Mouse (Mus musculus): ENCODE data around the gene App. TPM values are rescaled to one million over a fixed set of nuclear protein-coding genes. Genes with fewer than 3 reads are reported as not detected.

Gene App
- polyA plus RNA-seq, 1 experiment from 2014 or later = 44.5 TPM

- Histone ChIP-seq H3K9me3 (ENCODE audit: control insufficient read depth, low read length) (no peaks in the 10 kb centered on the region), H3K27me3 (replicated peaks; ENCODE audit: control insufficient read depth, insufficient read depth, low read length) (no peaks in the 10 kb centered on the region)
- ATAC-seq (replicated peaks; ENCODE audit: low FRiP score) = no peak
Measured at GRCm38 (mm10) chr16:85160140-85160539, 13.4 kb downstream of the App start.

GRCm38 (mm10) chr16:85157796-85158546, 15.6 kb downstream of the App start:
- no peak for DNase-seq (ENCODE audit: low spot score)
- no peak for ATAC-seq (replicated peaks; ENCODE audit: low FRiP score)
- Histone ChIP-seq H3K4me2 (no peak overlapping the region), H3K36me3 (ENCODE audit: control insufficient read depth, insufficient read depth, low read length) (no peaks in the 10 kb centered on the region), H3K4me1 (replicated peaks; ENCODE audit: control insufficient read depth, insufficient read depth, low read length) (peaks cover 1% of the 10 kb centered on the region; the same call in 1 of the 2 replicates), H3K9ac (ENCODE audit: low read depth, low read length) (no peak overlapping the region), H3K4me3 (ENCODE audit: low read depth, low read length) (no peak overlapping the region), H3K9me3 (ENCODE audit: control insufficient read depth, low read length) (no peaks in the 10 kb centered on the region), H3K27me3 (replicated peaks; ENCODE audit: control insufficient read depth, insufficient read depth, low read length) (no peaks in the 10 kb centered on the region), H3K27ac (ENCODE audit: low read depth, low read length) (no peak overlapping the region)
- WGBS = 71% methylated on average over 11 of the region's 11 CpGs

More at GRCm38 (mm10) chr16:85160140-85160539, 13.4 kb downstream of the App start:
- Histone ChIP-seq H3K4me1 (replicated peaks; ENCODE audit: control insufficient read depth, insufficient read depth, low read length) (no peaks in the 10 kb centered on the region), H3K36me3 (ENCODE audit: control insufficient read depth, insufficient read depth, low read length) (no peaks in the 10 kb centered on the region), H3K4me2 (no peak overlapping the region), H3K9ac (ENCODE audit: low read depth, low read length) (no peak overlapping the region), H3K27ac (ENCODE audit: low read depth, low read length) (no peak overlapping the region), H3K4me3 (ENCODE audit: low read depth, low read length) (no peak overlapping the region)
- WGBS = 64% methylated on average over 2 of the region's 2 CpGs
- no peak for DNase-seq (ENCODE audit: low spot score)

DNA sequence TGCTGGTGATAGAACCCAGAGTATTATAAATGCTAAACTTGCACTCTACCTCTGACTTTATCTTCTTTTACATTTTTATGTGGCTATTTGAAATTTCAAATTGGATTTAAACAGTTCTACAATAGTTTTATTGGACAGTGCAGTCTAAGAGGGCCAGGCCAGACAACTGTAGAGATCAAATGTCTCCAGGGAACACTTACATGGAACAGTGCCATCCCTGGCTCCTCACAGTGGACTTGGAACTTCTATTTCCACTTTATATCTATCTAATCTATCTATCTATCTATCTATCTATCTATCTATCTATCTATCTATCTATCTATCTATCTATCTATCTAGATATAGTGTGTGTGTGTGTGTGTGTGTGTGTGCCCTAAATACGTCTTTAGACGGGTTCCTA, 16.4 kb downstream of the App start:
- DNase-seq (ENCODE audit: low spot score) = no peak
- Histone ChIP-seq H3K36me3 (ENCODE audit: control insufficient read depth, insufficient read depth, low read length) (no peaks in the 10 kb centered on the region), H3K9ac (ENCODE audit: low read depth, low read length) (no peak overlapping the region), H3K4me3 (ENCODE audit: low read depth, low read length) (no peak overlapping the region), H3K9me3 (ENCODE audit: control insufficient read depth, low read length) (no peaks in the 10 kb centered on the region), H3K4me2 (no peak overlapping the region), H3K27me3 (replicated peaks; ENCODE audit: control insufficient read depth, insufficient read depth, low read length) (no peaks in the 10 kb centered on the region), H3K4me1 (replicated peaks; ENCODE audit: control insufficient read depth, insufficient read depth, low read length) (peaks cover 4% of the 10 kb centered on the region; the same call in 1 of the 2 replicates), H3K27ac (ENCODE audit: low read depth, low read length) (no peak overlapping the region)
- WGBS = 100% methylated on average over 2 of the region's 2 CpGs
- no peak for ATAC-seq (replicated peaks; ENCODE audit: low FRiP score)

DNA sequence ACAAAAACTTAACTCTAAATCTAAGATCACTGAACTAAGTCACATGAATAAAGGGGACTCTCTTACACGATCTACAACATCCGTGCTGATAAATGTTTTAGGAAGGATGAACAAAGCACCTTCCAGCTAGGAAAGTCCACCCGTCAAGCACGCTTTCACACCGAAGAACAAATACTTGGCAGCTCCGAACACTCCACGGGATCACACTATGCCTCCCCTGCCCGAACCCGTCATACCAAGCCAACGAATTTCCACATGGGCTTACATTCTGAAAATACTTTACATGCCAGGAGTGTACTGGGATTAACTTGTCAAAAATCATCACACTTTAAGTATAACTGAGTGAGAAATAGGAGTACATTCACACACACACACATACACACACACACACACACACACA, 17.7 kb downstream of the App start:
- ATAC-seq (replicated peaks; ENCODE audit: low FRiP score) (no peak), DNase-seq (ENCODE audit: low spot score) (no peak)
- Histone ChIP-seq H3K36me3 (ENCODE audit: control insufficient read depth, insufficient read depth, low read length) (no peaks in the 10 kb centered on the region), H3K27ac (ENCODE audit: low read depth, low read length) (no peak overlapping the region), H3K4me2 (no peak overlapping the region), H3K4me3 (ENCODE audit: low read depth, low read length) (no peak overlapping the region), H3K9ac (ENCODE audit: low read depth, low read length) (no peak overlapping the region), H3K4me1 (replicated peaks; ENCODE audit: control insufficient read depth, insufficient read depth, low read length) (peaks cover 9% of the 10 kb centered on the region), H3K9me3 (ENCODE audit: control insufficient read depth, low read length) (no peaks in the 10 kb centered on the region), H3K27me3 (replicated peaks; ENCODE audit: control insufficient read depth, insufficient read depth, low read length) (no peaks in the 10 kb centered on the region)
- 83% methylated on average over 10 of the region's 10 CpGs for WGBS

- ATAC-seq (replicated peaks; ENCODE audit: low FRiP score) (no peak), DNase-seq (ENCODE audit: low spot score) (no peak)
- Histone ChIP-seq H3K9me3 (ENCODE audit: control insufficient read depth, low read length) (no peaks in the 10 kb centered on the region), H3K27me3 (replicated peaks; ENCODE audit: control insufficient read depth, insufficient read depth, low read length) (no peaks in the 10 kb centered on the region), H3K4me2 (no peak overlapping the region), H3K9ac (ENCODE audit: low read depth, low read length) (no peak overlapping the region), H3K4me1 (replicated peaks; ENCODE audit: control insufficient read depth, insufficient read depth, low read length) (peaks cover 12% of the 10 kb centered on the region), H3K36me3 (ENCODE audit: control insufficient read depth, insufficient read depth, low read length) (no peaks in the 10 kb centered on the region), H3K27ac (ENCODE audit: low read depth, low read length) (no peak overlapping the region), H3K4me3 (ENCODE audit: low read depth, low read length) (no peak overlapping the region)
- 79% methylated on average over 8 of the region's 8 CpGs for WGBS
Measured at GRCm38 (mm10) chr16:85152457-85152856, 21.1 kb downstream of the App start.

- Histone ChIP-seq H3K36me3 (ENCODE audit: control insufficient read depth, insufficient read depth, low read length) (no peaks in the 10 kb centered on the region), H3K4me1 (replicated peaks; ENCODE audit: control insufficient read depth, insufficient read depth, low read length) (peaks cover 12% of the 10 kb centered on the region), H3K4me2 (no peak overlapping the region), H3K9me3 (ENCODE audit: control insufficient read depth, low read length) (no peaks in the 10 kb centered on the region), H3K9ac (ENCODE audit: low read depth, low read length) (no peak overlapping the region), H3K27ac (ENCODE audit: low read depth, low read length) (no peak overlapping the region), H3K27me3 (replicated peaks; ENCODE audit: control insufficient read depth, insufficient read depth, low read length) (no peaks in the 10 kb centered on the region), H3K4me3 (ENCODE audit: low read depth, low read length) (no peak overlapping the region)
- DNase-seq (ENCODE audit: low spot score) (no peak), ATAC-seq (replicated peaks; ENCODE audit: low FRiP score) (no peak)
- WGBS = 44% methylated on average over 7 of the region's 7 CpGs
Measured at GRCm38 (mm10) chr16:85151681-85152080, 21.9 kb downstream of the App start.

DNA sequence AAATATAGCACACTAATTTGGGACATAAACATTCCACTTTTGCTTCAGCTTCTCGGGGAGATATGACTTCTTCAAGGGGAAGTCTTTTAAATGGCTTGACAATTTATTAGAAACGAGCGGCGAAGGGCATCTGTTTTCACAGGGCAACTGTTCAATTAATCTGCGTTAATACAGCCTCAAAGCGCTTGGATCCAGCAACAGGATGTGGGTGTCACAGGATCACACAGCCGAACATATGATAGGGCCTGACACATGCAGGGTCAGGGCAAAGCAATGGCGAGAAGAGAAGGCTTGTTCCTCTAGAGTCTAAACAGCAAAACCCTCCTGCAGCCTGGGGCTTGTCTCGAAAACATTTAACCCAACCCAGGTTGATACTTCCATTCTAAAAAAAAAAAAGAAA, 22.7 kb downstream of the App start:
- Histone ChIP-seq H3K27ac (ENCODE audit: low read depth, low read length) (no peak overlapping the region), H3K4me2 (no peak overlapping the region), H3K9me3 (ENCODE audit: control insufficient read depth, low read length) (no peaks in the 10 kb centered on the region), H3K4me3 (ENCODE audit: low read depth, low read length) (no peak overlapping the region), H3K9ac (ENCODE audit: low read depth, low read length) (no peak overlapping the region), H3K36me3 (ENCODE audit: control insufficient read depth, insufficient read depth, low read length) (no peaks in the 10 kb centered on the region), H3K4me1 (replicated peaks; ENCODE audit: control insufficient read depth, insufficient read depth, low read length) (peaks cover 12% of the 10 kb centered on the region), H3K27me3 (replicated peaks; ENCODE audit: control insufficient read depth, insufficient read depth, low read length) (no peaks in the 10 kb centered on the region)
- DNase-seq (ENCODE audit: low spot score) = no peak
- ATAC-seq (replicated peaks; ENCODE audit: low FRiP score) = no peak
- 55% methylated on average over 9 of the region's 9 CpGs for WGBS

DNA sequence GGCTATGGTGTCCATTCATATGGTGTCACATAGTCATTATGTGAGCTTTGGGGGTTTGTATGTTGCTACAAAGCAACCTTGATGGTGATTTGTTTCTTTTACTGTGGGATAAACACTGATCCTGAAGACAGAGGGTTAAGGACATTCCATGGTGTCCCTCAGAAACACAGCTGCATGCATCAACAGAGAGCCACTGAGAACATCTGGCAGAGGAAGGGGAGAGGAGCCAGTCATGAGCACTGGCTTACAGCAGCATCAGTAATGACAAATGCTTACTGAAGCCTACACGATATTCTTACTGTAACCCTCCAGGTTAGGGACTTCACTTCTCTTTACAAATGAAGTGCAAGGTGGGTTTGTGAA, 24.1 kb downstream of the App start:
- no peak for DNase-seq (ENCODE audit: low spot score)
- no peak overlapping the region for H3K4me3 ChIP-seq (ENCODE audit: low read depth, low read length)
- no peaks in the 10 kb centered on the region for H3K27me3 ChIP-seq (replicated peaks; ENCODE audit: control insufficient read depth, insufficient read depth, low read length)
- ATAC-seq (replicated peaks; ENCODE audit: low FRiP score) = no peak
- 68% methylated on average over 1 of the region's 1 CpGs for WGBS
- no peak overlapping the region for H3K27ac ChIP-seq (ENCODE audit: low read depth, low read length)
- peaks cover 12% of the 10 kb centered on the region for H3K4me1 ChIP-seq (replicated peaks; ENCODE audit: control insufficient read depth, insufficient read depth, low read length)
- no peaks in the 10 kb centered on the region for H3K9me3 ChIP-seq (ENCODE audit: control insufficient read depth, low read length)
- H3K9ac ChIP-seq (ENCODE audit: low read depth, low read length) = no peak overlapping the region
- H3K36me3 ChIP-seq (ENCODE audit: control insufficient read depth, insufficient read depth, low read length) = no peaks in the 10 kb centered on the region
- H3K4me2 ChIP-seq = no peak overlapping the region
